Mouse (Mus musculus) leukemia stem cell, adult 10-12 weeks (primary cell): ENCODE results near the gene Spp2. TPM values are rescaled to one million over a fixed set of nuclear protein-coding genes. Genes with fewer than 3 reads are reported as not detected.

ENCODE experiments used
- polyA plus RNA-seq: library from polyadenylated mRNA; stranded (reverse); fragments of >175 nt; gene quantifications from 2 replicates; pipeline ENCODE4 v1.2.3, GENCODE M21; 2012; ENCODE audit warnings: low replicate concordance

The Spp2 gene
- not detected in 2 replicates for polyA plus RNA-seq

GRCm38 (mm10) chr1:88406807-88407198, at the start of gene Spp2:
Gene Spp2, plus strand, starts transcription at chr1:88406961.

Other genes starting within 250 kb of the Spp2 start
- not detected in 2 replicates for gene Ugt1a5, start 240.9 kb upstream of the Spp2 start, polyA plus RNA-seq
- gene Ugt1a2, start 206.4 kb upstream of the Spp2 start, polyA plus RNA-seq: not detected in 2 replicates
- gene Dnajb3, start 201.2 kb upstream of the Spp2 start, polyA plus RNA-seq: 6.4 and 7.3 TPM in 2 replicates
- 0.21 TPM in 1 of 2 replicates, not detected in the other for gene Ugt1a1, start 195.0 kb upstream of the Spp2 start, polyA plus RNA-seq
- 0.09 TPM in 1 of 2 replicates, not detected in the other for gene Mroh2a, start 180.0 kb upstream of the Spp2 start, polyA plus RNA-seq
- gene Hjurp, start 129.3 kb upstream of the Spp2 start, polyA plus RNA-seq: 24.4 and 27.2 TPM in 2 replicates
- gene Trpm8, start 129.3 kb upstream of the Spp2 start, polyA plus RNA-seq: not detected in 2 replicates
- gene Glrp1, start 103.1 kb downstream of the Spp2 start, polyA plus RNA-seq: 0.55 and 0.72 TPM in 2 replicates